Comparison of ENCODE assay signal across 8 mouse cellular contexts in the genomic region with DNA sequence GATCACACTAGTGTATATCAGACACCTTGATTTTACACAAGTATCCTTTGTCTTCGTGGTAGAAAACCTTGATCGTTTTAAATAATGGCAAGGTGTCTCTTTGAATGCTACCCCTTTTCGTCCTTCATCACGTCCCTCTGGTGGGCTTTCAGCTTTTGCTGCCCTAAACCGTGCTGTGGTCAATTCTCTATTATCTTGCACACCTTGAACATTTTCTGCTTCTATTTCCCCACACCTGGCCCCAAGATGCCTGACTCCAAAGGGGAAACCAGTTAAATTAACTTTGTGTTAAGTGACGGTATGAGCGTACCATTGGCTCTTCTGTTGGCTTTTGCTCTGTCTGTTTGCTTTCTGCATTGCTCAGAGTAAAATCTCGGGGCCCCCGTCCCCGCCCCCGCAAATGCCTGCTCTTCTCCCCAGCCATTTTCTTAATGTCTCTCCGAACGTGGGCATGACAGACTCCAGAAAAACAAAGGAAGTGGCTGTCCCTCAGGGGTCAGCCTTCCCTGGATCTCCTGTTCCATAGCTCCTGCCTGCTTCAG.
DNase-seq lines count a peak whose midpoint lies in the region; ATAC-seq and TF ChIP-seq lines count a peak whose summit lies in the region.

No protein-coding gene starts in this region.

- peak overlapping the region; percentile 82 for H3K27ac ChIP-seq in lung, embryonic 15.5 days
- peak overlapping the region; percentile 73 for H3K27ac ChIP-seq in embryonic facial prominence, embryonic 15.5 days (replicated peaks)
- H3K27ac ChIP-seq in intestine, postnatal 0 days (ENCODE audit: low read depth, low read length) = no peak overlapping the region
- H3K27ac ChIP-seq in neural tube, embryonic 14.5 days (ENCODE audit: low read depth, low read length) = peak overlapping the region; percentile 52; the same call in 1 of the 2 replicates

- no peak overlapping the region for H3K4me3 ChIP-seq in lung, embryonic 15.5 days
- no peak overlapping the region for H3K4me3 ChIP-seq in embryonic facial prominence, embryonic 15.5 days (replicated peaks)
- 0 out of 2 replicates have a peak overlapping the region, but pooled peaks have one; percentile 3 for H3K4me3 ChIP-seq in intestine, postnatal 0 days (ENCODE audit: low read depth, low read length)
- H3K4me3 ChIP-seq in neural tube, embryonic 14.5 days (ENCODE audit: low read depth, low read length) = no peak overlapping the region

- no peak for DNase-seq in lung, postnatal 10 days
- DNase-seq in natural killer cell, adult 2 months (ENCODE audit: low spot score in 2 of 2) = no peak
- no peak for DNase-seq in cerebellum, postnatal 4 days (ENCODE audit: low spot score in 2 of 2)
- DNase-seq in kidney, adult 18-20 months = no peak

- 12% methylated on average over 13 of the region's 13 CpGs for WGBS in lung, embryonic 15.5 days
- WGBS in embryonic facial prominence, embryonic 15.5 days = 15% methylated on average over 13 of the region's 13 CpGs
- 20% methylated on average over 13 of the region's 13 CpGs for WGBS in intestine, postnatal 0 days
- 15% methylated on average over 13 of the region's 13 CpGs for WGBS in neural tube, embryonic 14.5 days

- H3K9me3 ChIP-seq in lung, embryonic 15.5 days = no peaks in the 10 kb centered on the region
- H3K9me3 ChIP-seq in embryonic facial prominence, embryonic 15.5 days (replicated peaks) = no peaks in the 10 kb centered on the region
- no peaks in the 10 kb centered on the region for H3K9me3 ChIP-seq in intestine, postnatal 0 days (ENCODE audit: control insufficient read depth)
- no peaks in the 10 kb centered on the region for H3K9me3 ChIP-seq in neural tube, embryonic 14.5 days (ENCODE audit: control insufficient read depth, low read length)

- no peaks in the 10 kb centered on the region for H3K36me3 ChIP-seq in lung, embryonic 15.5 days
- H3K36me3 ChIP-seq in embryonic facial prominence, embryonic 15.5 days = no peaks in the 10 kb centered on the region
- no peaks in the 10 kb centered on the region for H3K36me3 ChIP-seq in intestine, postnatal 0 days (ENCODE audit: control insufficient read depth, insufficient read depth)
- no peaks in the 10 kb centered on the region for H3K36me3 ChIP-seq in neural tube, embryonic 14.5 days (ENCODE audit: control insufficient read depth, insufficient read depth, low read length)

- no peak for TF ChIP-seq CTCF in intestine, postnatal 0 days (IDR thresholded peaks at IDR 0.05; ENCODE audit: low read depth)

- peak overlapping the region; percentile 76 for H3K4me2 ChIP-seq in lung, embryonic 15.5 days
- H3K4me2 ChIP-seq in embryonic facial prominence, embryonic 15.5 days (replicated peaks) = peak overlapping the region; percentile 34
- peak overlapping the region; percentile 49 for H3K4me2 ChIP-seq in intestine, postnatal 0 days (replicated peaks; ENCODE audit: low read depth)
- peak overlapping the region; percentile 30; the same call in 1 of the 2 replicates for H3K4me2 ChIP-seq in neural tube, embryonic 14.5 days (ENCODE audit: low read depth, low read length)

- ATAC-seq in lung, embryonic 15.5 days (ENCODE audit: borderline replicate concordance, extremely low read depth, low FRiP score, low TSS enrichment) = no peak
- no peak for ATAC-seq in embryonic facial prominence, embryonic 15.5 days (ENCODE audit: insufficient number of reproducible peaks, low FRiP score, low TSS enrichment, low read depth)
- no peak for ATAC-seq in intestine, postnatal 0 days
- no peak for ATAC-seq in neural tube, embryonic 14.5 days (ENCODE audit: low read depth)

- H3K4me1 ChIP-seq in lung, embryonic 15.5 days = peaks cover 58% of the 10 kb centered on the region
- H3K4me1 ChIP-seq in embryonic facial prominence, embryonic 15.5 days = peaks cover 51% of the 10 kb centered on the region
- H3K4me1 ChIP-seq in intestine, postnatal 0 days (replicated peaks; ENCODE audit: control insufficient read depth, insufficient read depth, low read length) = peaks cover 13% of the 10 kb centered on the region
- H3K4me1 ChIP-seq in neural tube, embryonic 14.5 days (ENCODE audit: control insufficient read depth, insufficient read depth, low read length) = peaks cover 50% of the 10 kb centered on the region

- H3K27me3 ChIP-seq in lung, embryonic 15.5 days = no peaks in the 10 kb centered on the region
- no peaks in the 10 kb centered on the region for H3K27me3 ChIP-seq in embryonic facial prominence, embryonic 15.5 days
- no peaks in the 10 kb centered on the region for H3K27me3 ChIP-seq in intestine, postnatal 0 days (replicated peaks; ENCODE audit: control insufficient read depth, insufficient read depth, low read length)
- H3K27me3 ChIP-seq in neural tube, embryonic 14.5 days (ENCODE audit: control insufficient read depth, insufficient read depth, low read length) = no peaks in the 10 kb centered on the region

- H3K9ac ChIP-seq in lung, embryonic 15.5 days = 0 out of 2 replicates have a peak overlapping the region, but pooled peaks have one; percentile 8
- no peak overlapping the region for H3K9ac ChIP-seq in embryonic facial prominence, embryonic 15.5 days
- peak overlapping the region; percentile 26; the same call in 1 of the 2 replicates for H3K9ac ChIP-seq in intestine, postnatal 0 days (ENCODE audit: low read depth, low read length)
- H3K9ac ChIP-seq in neural tube, embryonic 14.5 days (replicated peaks; ENCODE audit: low read depth, low read length) = no peak overlapping the region

Comparison
In these comparisons a context has a peak if more than half of its experiments do, and no peak if none do; other contexts are left out.
1. H3K9ac ChIP-seq: peak in lung, embryonic 15.5 days (single experiment) and intestine, postnatal 0 days (single experiment); none in embryonic facial prominence, embryonic 15.5 days (single experiment) and neural tube, embryonic 14.5 days (single experiment).
2. Peak in every context shown above with its lines, with median percentiles within 50 percentile points of each other: H3K4me2 ChIP-seq.